Mouse (Mus musculus) adrenal gland, postnatal 36 days (tissue): ENCODE results near the gene Cct5. TPM values are rescaled to one million over a fixed set of nuclear protein-coding genes. Genes with fewer than 3 reads are reported as not detected.
"Not testable (repeated sequence)": the region's sequence is repeated elsewhere in the genome, so short reads cannot be mapped to it uniquely, and the experiment has no call there.

Source experiments
- DNase-seq, 2 experiments: peaks; one replicate each; pipeline ENCODE4 v3.0.0; 2021; ENCODE audit warnings: mixed read lengths in 1 of 2
- total RNA-seq, 2 experiments: library from RNA; stranded (reverse); gene quantifications; 2 replicates each; pipeline ENCODE4 v1.2.3; 2021

Cct5 gene
- total RNA-seq, 2 experiments from 2014 or later = 318 to 346 TPM

GRCm38 (mm10) chr15:31601279-31601645 is 342 bp downstream of the Cct5 start:
- DNase-seq = no peak

GRCm38 (mm10) chr15:31599834-31600233 is 1.8 kb downstream of the Cct5 start:
- no peak for DNase-seq

- no peak for DNase-seq
Measured at GRCm38 (mm10) chr15:31595651-31596050, 6.0 kb downstream of the Cct5 start.

- DNase-seq = no peak
Measured at GRCm38 (mm10) chr15:31594260-31594659, 7.3 kb downstream of the Cct5 start.

- no peak for DNase-seq
Measured at GRCm38 (mm10) chr15:31592531-31592930, 9.1 kb downstream of the Cct5 start.

- DNase-seq = no peak
Measured at GRCm38 (mm10) chr15:31590176-31590575, 11.4 kb downstream of the Cct5 start.

- no peak for DNase-seq
Measured at GRCm38 (mm10) chr15:31588989-31589640, 12.5 kb downstream of the Cct5 start.

- no peak for DNase-seq
Measured at GRCm38 (mm10) chr15:31587789-31588188, 13.8 kb downstream of the Cct5 start.

GRCm38 (mm10) chr15:31586519-31586918 is 15.1 kb downstream of the Cct5 start:
- peak; percentile 90 to 92 for DNase-seq

- DNase-seq = no peak
Measured at GRCm38 (mm10) chr15:31586088-31586487, 15.5 kb downstream of the Cct5 start.

GRCm38 (mm10) chr15:31585238-31585637 is 16.4 kb downstream of the Cct5 start:
- no peak for DNase-seq

- peak; percentile 72 to 83 for DNase-seq
Measured at GRCm38 (mm10) chr15:31583304-31584085, 18.1 kb downstream of the Cct5 start.

GRCm38 (mm10) chr15:31581086-31581485 is 20.5 kb downstream of the Cct5 start:
- DNase-seq = not testable (repeated sequence)

GRCm38 (mm10) chr15:31576076-31576475 is 25.5 kb downstream of the Cct5 start:
- DNase-seq = no peak

GRCm38 (mm10) chr15:31573692-31574091 is 27.9 kb downstream of the Cct5 start:
- DNase-seq = no peak

- no peak for DNase-seq
Measured at GRCm38 (mm10) chr15:31573287-31573686, 28.3 kb downstream of the Cct5 start.

GRCm38 (mm10) chr15:31571906-31572722 is 29.5 kb downstream of the Cct5 start:
- DNase-seq = peak in 1 of 2 experiments; percentile 58

- DNase-seq = peak in 1 of 2 experiments; percentile 50
Measured at GRCm38 (mm10) chr15:31570959-31571358, 30.6 kb downstream of the Cct5 start.

GRCm38 (mm10) chr15:31569325-31570022 is 32.1 kb downstream of the Cct5 start:
- DNase-seq = peak; percentile 63 to 80

GRCm38 (mm10) chr15:31568581-31568996 is 33.0 kb downstream of the Cct5 start:
- DNase-seq = peak; percentile 82 to 92

GRCm38 (mm10) chr15:31567431-31567830 is 34.2 kb downstream of the Cct5 start:
- DNase-seq = peak in 1 of 2 experiments; percentile 46

GRCm38 (mm10) chr15:31565786-31566185 is 35.8 kb downstream of the Cct5 start:
- no peak for DNase-seq
